Mouse (Mus musculus) intestine, embryonic 15.5 days (tissue): Measurements from ENCODE around the gene Dqx1. TPM values are rescaled to one million over a fixed set of nuclear protein-coding genes. Genes with fewer than 3 reads are reported as not detected.

Experiments used
- ATAC-seq: fragments of 200-750 bp; cut with Nextera tagmentation; 2 replicates; pipeline ENCODE4 v1.8.0; 2017; ENCODE audit warnings: moderate TSS enrichment, moderate library complexity
- H3K27ac ChIP-seq: fragments of 300-500 bp; sonication (generic); 2 replicates; pipeline ENCODE4 v1.5.1; 2015; ENCODE audit warnings: mild to moderate bottlenecking, inconsistent platforms
- H3K27me3 ChIP-seq: fragments of 300-500 bp; sonication (generic); replicated peaks from 2 replicates; pipeline ENCODE4 v1.6.1; 2015; ENCODE audit warnings: inconsistent platforms
- H3K36me3 ChIP-seq: fragments of 300-500 bp; sonication (generic); 2 replicates; pipeline ENCODE4 v1.6.1; 2015; ENCODE audit warnings: inconsistent platforms
- H3K4me1 ChIP-seq: fragments of 300-500 bp; sonication (generic); replicated peaks from 2 replicates; pipeline ENCODE4 v1.6.1; 2015; ENCODE audit warnings: inconsistent platforms
- H3K4me2 ChIP-seq: fragments of 300-500 bp; sonication (generic); replicated peaks from 2 replicates; pipeline ENCODE4 v1.6.1; 2015; ENCODE audit warnings: mild to moderate bottlenecking, inconsistent platforms
- H3K4me3 ChIP-seq: fragments of 300-500 bp; sonication (generic); replicated peaks from 2 replicates; pipeline ENCODE4 v1.5.1; 2015; ENCODE audit warnings: inconsistent platforms
- H3K9ac ChIP-seq: fragments of 300-500 bp; sonication (generic); 2 replicates; pipeline ENCODE4 v1.6.1; 2015; ENCODE audit warnings: inconsistent platforms
- H3K9me3 ChIP-seq: fragments of 300-500 bp; sonication (generic); 2 replicates; pipeline ENCODE4 v1.6.1; 2016; ENCODE audit warnings: inconsistent platforms
- WGBS: fragments of 180-500 bp; shearing (Covaris S2); methylation state at CpG from one replicate; pipeline ENCODE4 v1.1.7; 2015; 5-methylcytosine and 5-hydroxymethylcytosine counted together
- polyA plus RNA-seq: library from polyadenylated mRNA; unstranded; fragments of >200 nt; fragmentation: Nextera tagmentation; extraction: Ambion mirVana; gene quantifications from 2 replicates; pipeline ENCODE4 v1.2.1, GENCODE M21; 2015

Dqx1 gene
- polyA plus RNA-seq, 1 experiment from 2014 or later = 14.0 TPM

DNA sequence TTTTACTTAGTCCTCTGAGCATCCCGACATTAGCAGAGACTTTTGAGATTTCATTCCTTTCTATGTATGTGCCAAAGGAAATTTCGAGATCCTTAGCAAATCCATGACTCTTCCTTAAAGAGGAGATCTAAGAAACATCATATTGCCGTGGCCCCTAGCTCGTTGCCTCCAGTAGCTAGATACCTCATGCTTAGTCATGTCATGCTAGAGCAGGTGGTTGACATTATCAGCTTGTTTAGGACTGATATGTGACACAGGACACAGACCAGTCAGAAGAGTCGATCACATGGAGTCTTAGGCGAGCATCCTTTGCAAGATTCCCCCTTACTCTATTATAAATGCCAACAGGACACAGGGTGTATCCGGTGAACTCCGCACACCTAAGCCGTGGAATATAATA is 34.6 kb upstream of the Dqx1 start:
- H3K27me3 ChIP-seq = no peaks in the 10 kb centered on the region
- no peak overlapping the region for H3K4me2 ChIP-seq
- H3K9me3 ChIP-seq = no peaks in the 10 kb centered on the region
- 87% methylated on average over 9 of the region's 9 CpGs for WGBS
- no peak overlapping the region for H3K9ac ChIP-seq
- H3K4me3 ChIP-seq = no peak overlapping the region
- no peaks in the 10 kb centered on the region for H3K4me1 ChIP-seq
- H3K27ac ChIP-seq = no peak overlapping the region
- H3K36me3 ChIP-seq = no peaks in the 10 kb centered on the region
- no peak for ATAC-seq

DNA sequence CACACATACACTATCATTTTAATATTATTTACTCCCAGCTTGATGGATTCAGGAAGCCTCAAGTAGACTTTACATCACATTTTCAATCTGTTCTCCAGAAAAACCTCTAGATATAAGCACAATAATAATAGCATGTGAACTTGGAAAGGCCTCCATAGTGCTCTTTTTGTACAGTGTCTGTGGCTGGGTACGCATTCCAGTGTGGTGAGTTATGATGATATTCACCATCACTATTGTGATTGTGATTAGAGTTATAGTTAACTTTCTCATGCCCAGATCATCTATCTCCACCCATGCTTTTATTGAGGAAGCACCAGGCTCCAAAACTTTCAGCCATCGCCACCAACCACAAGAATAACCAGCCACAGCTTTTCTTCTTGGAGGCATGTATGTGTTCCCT is 33.9 kb upstream of the Dqx1 start:
- no peak overlapping the region for H3K9ac ChIP-seq
- 86% methylated on average over 2 of the region's 2 CpGs for WGBS
- no peak overlapping the region for H3K4me2 ChIP-seq
- no peaks in the 10 kb centered on the region for H3K36me3 ChIP-seq
- no peaks in the 10 kb centered on the region for H3K9me3 ChIP-seq
- no peaks in the 10 kb centered on the region for H3K4me1 ChIP-seq
- H3K27me3 ChIP-seq = no peaks in the 10 kb centered on the region; the same call in 1 of the 2 replicates
- no peak overlapping the region for H3K4me3 ChIP-seq
- H3K27ac ChIP-seq = no peak overlapping the region
- ATAC-seq = no peak

DNA sequence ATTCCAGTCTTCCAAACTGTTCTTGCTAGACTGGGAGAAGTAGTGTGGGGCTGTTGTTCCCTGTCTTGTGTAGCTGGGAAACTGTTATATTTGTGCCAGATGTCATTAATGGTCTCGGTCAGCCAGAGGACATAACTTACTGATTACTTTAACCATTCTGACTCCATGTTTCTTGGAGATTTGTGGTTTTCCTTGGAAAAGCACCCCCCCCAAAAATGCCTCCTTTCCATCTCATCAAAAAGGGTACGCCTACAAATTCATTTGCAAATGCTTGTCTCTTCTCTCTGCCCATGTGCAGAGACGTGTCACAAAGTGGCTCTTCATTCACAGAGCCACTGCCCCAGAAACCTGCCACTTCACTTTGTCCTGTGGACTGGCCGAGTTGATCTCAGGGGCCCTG is 33.2 kb upstream of the Dqx1 start:
- WGBS = 68% methylated on average over 4 of the region's 4 CpGs
- Histone ChIP-seq H3K9ac (no peak overlapping the region), H3K4me1 (no peaks in the 10 kb centered on the region), H3K27me3 (no peaks in the 10 kb centered on the region; the same call in 1 of the 2 replicates), H3K36me3 (no peaks in the 10 kb centered on the region), H3K4me2 (no peak overlapping the region), H3K4me3 (no peak overlapping the region), H3K27ac (no peak overlapping the region), H3K9me3 (no peaks in the 10 kb centered on the region)
- ATAC-seq = no peak

DNA sequence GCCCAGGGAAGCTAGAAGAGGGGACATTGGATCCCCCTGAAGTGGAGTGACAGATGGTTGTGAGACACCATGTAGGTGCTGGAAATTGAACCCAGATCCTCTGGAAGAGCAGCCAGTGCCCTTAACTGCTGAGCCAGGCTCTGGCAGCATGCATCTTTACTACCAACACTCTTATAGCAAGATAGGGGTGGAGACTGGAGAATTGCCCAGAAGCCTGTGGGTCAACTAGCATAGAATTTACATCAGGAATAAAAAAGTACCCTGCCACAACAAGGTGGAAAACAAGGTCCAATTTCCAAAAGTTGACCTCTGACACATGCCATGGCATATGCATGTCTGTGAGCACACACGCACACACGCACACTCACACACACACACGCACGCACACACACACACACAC is 32.4 kb upstream of the Dqx1 start:
- Histone ChIP-seq H3K9ac (no peak overlapping the region), H3K4me3 (no peak overlapping the region), H3K9me3 (no peaks in the 10 kb centered on the region), H3K27ac (no peak overlapping the region), H3K27me3 (peaks cover 7% of the 10 kb centered on the region), H3K36me3 (no peaks in the 10 kb centered on the region), H3K4me1 (no peaks in the 10 kb centered on the region), H3K4me2 (no peak overlapping the region)
- ATAC-seq = no peak
- 88% methylated on average over 4 of the region's 4 CpGs for WGBS

DNA sequence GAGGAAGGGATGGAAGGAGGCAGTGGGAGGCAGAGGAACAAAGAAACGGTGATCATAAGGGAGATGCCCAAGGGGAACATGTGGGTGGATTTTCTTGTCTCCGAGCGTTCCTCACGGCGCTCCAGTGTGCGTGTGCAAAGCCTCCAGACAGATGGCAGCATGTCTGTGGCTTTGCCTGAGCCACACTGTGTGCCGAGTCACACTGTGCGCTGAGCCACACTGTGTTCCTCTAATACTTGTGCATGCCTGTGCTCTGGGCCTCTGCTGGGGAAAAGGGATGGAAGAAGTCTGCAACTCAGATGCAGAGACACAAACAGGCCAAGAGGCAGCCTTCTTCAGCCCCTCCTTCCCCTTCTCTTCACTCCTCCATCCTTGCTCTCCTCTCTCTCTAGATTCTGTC is 30.4 kb upstream of the Dqx1 start:
- no peaks in the 10 kb centered on the region for H3K9me3 ChIP-seq

DNA sequence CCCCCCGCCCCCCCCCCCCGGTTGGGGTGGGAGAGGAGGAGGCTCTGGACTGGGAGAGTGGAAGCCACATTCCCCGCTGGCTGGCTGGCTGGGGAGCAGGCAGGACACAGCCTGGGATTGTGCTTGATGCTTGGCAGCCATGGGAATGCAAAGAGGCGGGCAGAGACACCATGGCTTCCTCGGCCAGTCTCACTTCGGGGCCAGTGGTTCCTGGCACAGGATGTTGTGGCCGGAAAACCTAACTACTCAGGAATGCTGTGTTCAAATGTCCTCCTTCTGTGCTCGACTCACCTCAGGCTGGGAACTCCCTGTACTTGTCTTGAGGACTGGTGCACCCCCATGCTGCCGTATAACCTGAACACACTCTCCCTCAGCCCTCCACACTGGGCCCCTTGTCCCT is 29.9 kb upstream of the Dqx1 start:
- no peak overlapping the region for H3K4me3 ChIP-seq
- ATAC-seq = no peak
- H3K36me3 ChIP-seq = 0 out of 2 replicates have a peak, but pooled peaks cover 3% of the 10 kb centered on the region
- peaks cover 9% of the 10 kb centered on the region for H3K27me3 ChIP-seq
- H3K4me1 ChIP-seq = peaks cover 7% of the 10 kb centered on the region; the same call in 1 of the 2 replicates
- no peak overlapping the region for H3K27ac ChIP-seq
- H3K4me2 ChIP-seq = no peak overlapping the region
- 50% methylated on average over 7 of the region's 9 CpGs for WGBS
- no peaks in the 10 kb centered on the region for H3K9me3 ChIP-seq
- H3K9ac ChIP-seq = no peak overlapping the region

More for the DNA sequence above, 30.4 kb upstream of the Dqx1 start:
- no peak for ATAC-seq
- Histone ChIP-seq H3K4me2 (no peak overlapping the region), H3K27ac (no peak overlapping the region), H3K9ac (no peak overlapping the region), H3K4me3 (no peak overlapping the region), H3K36me3 (0 out of 2 replicates have a peak, but pooled peaks cover 3% of the 10 kb centered on the region), H3K4me1 (peaks cover 4% of the 10 kb centered on the region; the same call in 1 of the 2 replicates), H3K27me3 (peaks cover 9% of the 10 kb centered on the region)
- 83% methylated on average over 8 of the region's 8 CpGs for WGBS

DNA sequence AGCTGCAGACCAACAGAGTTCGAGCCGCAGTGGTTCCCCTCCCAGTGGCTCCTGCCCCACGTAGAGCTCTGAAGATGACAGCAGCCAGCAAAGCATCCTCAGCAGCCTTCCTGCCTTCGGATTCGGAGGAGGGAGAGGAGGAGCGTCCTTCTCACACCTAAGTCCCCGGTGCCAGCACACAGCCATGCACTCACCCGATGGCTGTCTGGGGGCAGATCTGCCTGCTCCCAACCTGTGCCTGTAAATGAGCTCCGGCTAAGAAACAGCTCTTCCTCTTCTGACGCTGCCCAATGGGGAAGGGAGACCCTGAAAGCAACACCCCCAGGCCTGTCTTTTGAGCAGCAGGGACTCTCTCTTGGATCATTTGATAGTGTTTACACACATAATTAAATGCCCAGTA is 27.9 kb upstream of the Dqx1 start:
- Histone ChIP-seq H3K27me3 (peaks cover 9% of the 10 kb centered on the region), H3K27ac (no peak overlapping the region), H3K4me3 (no peak overlapping the region), H3K4me1 (peaks cover 13% of the 10 kb centered on the region), H3K9me3 (no peaks in the 10 kb centered on the region), H3K9ac (no peak overlapping the region), H3K4me2 (no peak overlapping the region), H3K36me3 (0 out of 2 replicates have a peak, but pooled peaks cover 3% of the 10 kb centered on the region)
- 48% methylated on average over 10 of the region's 10 CpGs for whole genome bisulfite sequencing
- no peak for ATAC-seq

DNA sequence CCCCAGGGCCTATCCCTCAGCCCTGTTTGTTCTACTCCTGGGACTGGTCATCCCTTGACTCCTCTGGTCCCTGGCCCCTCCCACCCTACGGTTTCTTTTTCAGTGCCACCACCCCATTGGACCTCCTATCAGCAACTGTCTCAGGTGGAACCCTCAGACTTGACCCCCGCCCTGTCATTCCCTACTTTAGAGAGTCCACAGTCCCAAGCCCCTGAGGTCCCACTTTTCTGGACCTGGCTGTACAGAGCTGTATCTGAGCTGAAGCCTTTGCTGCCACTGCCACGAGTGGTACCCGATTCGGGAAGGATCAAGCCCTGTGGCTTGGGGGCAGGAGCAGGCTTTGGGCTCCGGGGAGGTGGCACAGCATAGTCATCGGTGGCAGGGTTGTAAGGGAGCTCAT is 26.5 kb upstream of the Dqx1 start:
- no peak for ATAC-seq
- WGBS = 81% methylated on average over 7 of the region's 7 CpGs
- peaks cover 17% of the 10 kb centered on the region for H3K4me1 ChIP-seq

DNA sequence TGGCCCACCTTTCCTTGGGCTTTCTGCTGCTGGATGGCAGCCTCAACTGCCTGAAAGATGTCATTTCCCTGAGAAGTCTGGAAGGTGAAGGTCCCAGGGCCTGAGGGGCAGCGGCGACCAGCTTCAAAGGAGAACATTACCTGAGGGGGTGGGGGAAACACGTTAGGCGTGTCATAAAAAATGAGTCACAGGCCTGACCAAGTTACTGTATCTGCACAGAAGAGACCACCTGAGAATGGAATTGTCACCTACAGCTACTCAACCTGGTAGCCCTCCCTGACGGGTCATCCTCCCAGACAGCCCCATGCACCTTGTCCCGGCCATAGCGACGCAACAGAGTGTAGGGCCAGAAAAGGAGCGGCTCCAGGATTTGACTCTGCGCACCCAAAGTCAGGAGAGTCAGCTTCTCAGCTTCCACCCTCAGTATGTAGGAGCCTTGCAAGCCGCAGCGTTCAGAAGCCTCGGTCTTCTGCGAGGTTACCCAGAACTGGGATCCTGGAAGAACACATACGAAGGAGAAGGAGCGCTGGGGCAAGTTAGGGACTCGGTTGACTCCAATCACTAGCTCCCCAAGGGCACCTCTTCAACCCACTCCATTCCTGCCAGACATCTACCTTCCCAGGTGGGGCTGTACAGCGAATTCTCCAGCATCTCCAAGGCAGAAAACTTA is 25.6 kb upstream of the Dqx1 start:
- WGBS = 39% methylated on average over 18 of the region's 18 CpGs
- peak overlapping the region; percentile 68 for H3K9ac ChIP-seq

More for the DNA sequence above, 26.5 kb upstream of the Dqx1 start:
- Histone ChIP-seq H3K36me3 (0 out of 2 replicates have a peak, but pooled peaks cover 3% of the 10 kb centered on the region), H3K4me2 (no peak overlapping the region), H3K4me3 (no peak overlapping the region), H3K9me3 (no peaks in the 10 kb centered on the region), H3K27ac (no peak overlapping the region), H3K27me3 (peaks cover 9% of the 10 kb centered on the region), H3K9ac (no peak overlapping the region)

DNA sequence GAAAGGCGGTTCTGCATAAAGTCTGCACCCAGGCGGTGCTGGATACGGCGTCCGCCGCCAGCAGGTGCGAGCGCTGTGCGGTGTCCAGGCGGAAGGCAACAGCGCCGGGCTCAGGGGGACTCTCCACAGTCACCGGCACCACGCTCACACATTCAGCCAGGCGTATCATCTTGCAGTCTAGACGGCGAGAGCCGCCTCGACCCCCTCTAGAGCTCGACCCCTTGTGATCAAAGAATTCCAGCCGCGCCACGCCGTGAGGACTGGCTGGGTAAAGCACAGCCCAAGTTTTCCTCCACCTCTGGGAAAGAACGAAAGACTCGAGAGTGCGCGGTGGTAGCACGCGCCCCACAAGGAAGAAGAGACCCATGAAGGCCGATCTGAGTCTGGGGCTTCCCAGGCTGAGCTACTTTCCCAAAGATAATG is 24.9 kb upstream of the Dqx1 start:
- Histone ChIP-seq H3K9ac (peak overlapping the region; percentile 68), H3K4me3 (peak overlapping the region; percentile 66), H3K4me2 (peak overlapping the region; percentile 90), H3K9me3 (no peaks in the 10 kb centered on the region), H3K4me1 (peaks cover 17% of the 10 kb centered on the region), H3K27ac (peak overlapping the region; percentile 88), H3K27me3 (peaks cover 9% of the 10 kb centered on the region), H3K36me3 (0 out of 2 replicates have a peak, but pooled peaks cover 3% of the 10 kb centered on the region)
- ATAC-seq = peak; percentile 67
- WGBS = under 1% methylated on average over 31 of the region's 31 CpGs

More for the DNA sequence above, 25.6 kb upstream of the Dqx1 start:
- Histone ChIP-seq H3K27me3 (peaks cover 9% of the 10 kb centered on the region), H3K4me1 (peaks cover 17% of the 10 kb centered on the region), H3K9me3 (no peaks in the 10 kb centered on the region), H3K36me3 (0 out of 2 replicates have a peak, but pooled peaks cover 3% of the 10 kb centered on the region), H3K4me2 (peak overlapping the region; percentile 90), H3K4me3 (peak overlapping the region; percentile 66), H3K27ac (no peak overlapping the region)
- ATAC-seq = no peak

DNA sequence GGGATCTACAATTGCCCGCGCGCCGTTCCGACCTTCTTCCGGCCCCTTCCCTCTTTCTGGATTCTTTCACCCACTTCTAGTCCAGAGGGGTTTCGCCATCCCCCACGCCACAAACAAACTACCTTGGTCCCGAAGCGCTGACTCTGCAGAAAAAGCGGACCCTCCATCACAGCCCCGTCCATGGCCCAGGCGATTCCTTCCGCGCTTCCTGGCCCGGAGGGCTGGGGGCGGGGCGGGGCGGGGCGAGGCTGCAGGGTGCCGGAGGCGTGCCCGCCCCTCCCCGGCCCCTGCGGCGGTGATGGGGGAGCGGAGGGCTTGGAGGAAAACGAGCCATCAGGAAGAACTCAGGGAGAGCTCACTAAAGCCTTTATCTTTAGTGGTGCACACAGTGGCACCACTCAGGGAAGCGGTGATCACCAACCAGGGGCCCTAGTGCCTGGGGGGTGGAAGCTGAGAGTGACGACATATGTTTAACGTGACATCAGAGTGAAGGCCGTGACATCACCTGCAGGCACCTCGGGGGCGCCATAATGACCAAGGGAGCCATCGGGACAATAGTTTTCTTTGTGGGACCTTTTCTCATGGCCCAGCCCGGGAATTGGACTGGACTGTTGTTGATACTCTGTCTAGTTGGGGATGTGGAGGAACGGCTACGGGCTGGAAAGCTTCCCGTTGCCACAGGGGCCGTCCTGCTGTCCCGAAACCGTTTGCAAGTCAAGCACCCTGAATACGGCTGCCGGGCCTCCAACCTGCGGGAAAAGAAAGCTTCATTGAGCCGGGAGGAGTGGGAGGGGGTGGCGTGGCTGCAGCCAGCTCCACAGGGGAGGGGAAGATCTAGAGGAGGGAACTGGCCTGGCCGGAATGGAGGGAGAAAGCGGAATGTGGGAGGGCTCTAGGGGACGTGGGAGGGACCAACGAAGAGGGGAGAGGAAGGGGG is 24.1 kb upstream of the Dqx1 start, which contains the start of the genes Dok1 and Loxl3:
Gene Dok1, minus strand, starts transcription at position 223 of the 937 bp plus-strand sequence.
Gene Loxl3, plus strand, starts transcription at position 925 of the 937 bp plus-strand sequence.
- Histone ChIP-seq H3K4me3 (peak within 1 kb of the TSS; percentile 66), H3K27me3 (peaks cover 9% of the 10 kb centered on the region), H3K36me3 (0 out of 2 replicates have a peak, but pooled peaks cover 3% of the 10 kb centered on the region), H3K9me3 (no peaks in the 10 kb centered on the region), H3K27ac (peak within 1 kb of the TSS; percentile 88), H3K4me2 (peak within 1 kb of the TSS; percentile 90), H3K9ac (peak within 1 kb of the TSS; percentile 68), H3K4me1 (peaks cover 22% of the 10 kb centered on the region)
- under 1% methylated on average over 51 of the region's 51 CpGs for WGBS
- peak; percentile 92 for ATAC-seq
